Mouse (Mus musculus): ENCODE data around the gene Bsnd. TPM values are rescaled to one million over a fixed set of nuclear protein-coding genes. Genes with fewer than 3 reads are reported as not detected.

The Bsnd gene
- polyA plus RNA-seq, 1 experiment from 2014 or later, result not detected

- H3K36me3 ChIP-seq (replicated peaks), result no peaks in the 10 kb centered on the region
- no peak for DNase-seq (ENCODE audit: low spot score)
- H3K9me3 ChIP-seq, result no peaks in the 10 kb centered on the region
- 76% methylated on average over 4 of the region's 4 CpGs for WGBS
- H3K4me1 ChIP-seq, result no peaks in the 10 kb centered on the region
- no peak overlapping the region for H3K4me3 ChIP-seq
- H3K27ac ChIP-seq (replicated peaks), result no peak overlapping the region
- H3K27me3 ChIP-seq (replicated peaks; ENCODE audit: low read depth, poor library complexity, severe bottlenecking), result no peaks in the 10 kb centered on the region
Observed at GRCm38 (mm10) chr4:106509888-106510287, 17.8 kb upstream of the Bsnd start.

- no peaks in the 10 kb centered on the region for H3K36me3 ChIP-seq (replicated peaks)
- H3K27ac ChIP-seq (replicated peaks), result no peak overlapping the region
- H3K27me3 ChIP-seq (replicated peaks; ENCODE audit: low read depth, poor library complexity, severe bottlenecking), result no peaks in the 10 kb centered on the region
- H3K4me3 ChIP-seq, result no peak overlapping the region
- DNase-seq (ENCODE audit: low spot score), result no peak
- H3K4me1 ChIP-seq, result no peaks in the 10 kb centered on the region
- no peaks in the 10 kb centered on the region for H3K9me3 ChIP-seq
- WGBS, result 77% methylated on average over 14 of the region's 14 CpGs
Observed at GRCm38 (mm10) chr4:106505453-106506058, 13.5 kb upstream of the Bsnd start.

- no peak for DNase-seq (ENCODE audit: low spot score)
- H3K9me3 ChIP-seq, result no peaks in the 10 kb centered on the region
- H3K4me3 ChIP-seq, result no peak overlapping the region
- peaks cover 15% of the 10 kb centered on the region for H3K4me1 ChIP-seq
- 93% methylated on average over 3 of the region's 3 CpGs for WGBS
- no peaks in the 10 kb centered on the region for H3K36me3 ChIP-seq (replicated peaks)
- H3K27me3 ChIP-seq (replicated peaks; ENCODE audit: low read depth, poor library complexity, severe bottlenecking), result 0 out of 2 replicates have a peak, but pooled peaks cover 4% of the 10 kb centered on the region
- H3K27ac ChIP-seq (replicated peaks), result no peak overlapping the region
Observed at GRCm38 (mm10) chr4:106503578-106503977, 11.5 kb upstream of the Bsnd start.

- H3K27me3 ChIP-seq (replicated peaks; ENCODE audit: low read depth, poor library complexity, severe bottlenecking), result 0 out of 2 replicates have a peak, but pooled peaks cover 8% of the 10 kb centered on the region
- peaks cover 36% of the 10 kb centered on the region for H3K4me1 ChIP-seq
- no peaks in the 10 kb centered on the region for H3K36me3 ChIP-seq (replicated peaks)
- no peak overlapping the region for H3K27ac ChIP-seq (replicated peaks)
- no peak overlapping the region for H3K4me3 ChIP-seq
- no peak for DNase-seq (ENCODE audit: low spot score)
- no peaks in the 10 kb centered on the region for H3K9me3 ChIP-seq
- WGBS, result 84% methylated on average over 10 of the region's 10 CpGs
Observed at GRCm38 (mm10) chr4:106500066-106500465, 8.0 kb upstream of the Bsnd start.

- DNase-seq (ENCODE audit: low spot score), result no peak
- 35% methylated on average over 3 of the region's 3 CpGs for WGBS
Observed at GRCm38 (mm10) chr4:106498471-106498844, 6.4 kb upstream of the Bsnd start.

GRCm38 (mm10) chr4:106497776-106498470 lies 5.8 kb upstream of the Bsnd start:
- 0 out of 2 replicates have a peak, but pooled peaks cover 8% of the 10 kb centered on the region for H3K27me3 ChIP-seq (replicated peaks; ENCODE audit: low read depth, poor library complexity, severe bottlenecking)
- peaks cover 36% of the 10 kb centered on the region for H3K4me1 ChIP-seq
- H3K9me3 ChIP-seq, result no peaks in the 10 kb centered on the region
- H3K27ac ChIP-seq (replicated peaks), result no peak overlapping the region
- 64% methylated on average over 8 of the region's 8 CpGs for WGBS
- no peaks in the 10 kb centered on the region for H3K36me3 ChIP-seq (replicated peaks)
- DNase-seq (ENCODE audit: low spot score), result no peak
- H3K4me3 ChIP-seq, result no peak overlapping the region

More at GRCm38 (mm10) chr4:106498471-106498844, 6.4 kb upstream of the Bsnd start:
- H3K9me3 ChIP-seq, result no peaks in the 10 kb centered on the region
- H3K27me3 ChIP-seq (replicated peaks; ENCODE audit: low read depth, poor library complexity, severe bottlenecking), result 0 out of 2 replicates have a peak, but pooled peaks cover 8% of the 10 kb centered on the region
- no peaks in the 10 kb centered on the region for H3K36me3 ChIP-seq (replicated peaks)
- H3K27ac ChIP-seq (replicated peaks), result no peak overlapping the region
- peaks cover 36% of the 10 kb centered on the region for H3K4me1 ChIP-seq
- no peak overlapping the region for H3K4me3 ChIP-seq

- Histone ChIP-seq H3K4me1 (peaks cover 39% of the 10 kb centered on the region), H3K27ac (replicated peaks) (no peak overlapping the region), H3K9me3 (no peaks in the 10 kb centered on the region), H3K27me3 (replicated peaks; ENCODE audit: low read depth, poor library complexity, severe bottlenecking) (0 out of 2 replicates have a peak, but pooled peaks cover 8% of the 10 kb centered on the region), H3K36me3 (replicated peaks) (no peaks in the 10 kb centered on the region), H3K4me3 (no peak overlapping the region)
- WGBS, result 60% methylated on average over 6 of the region's 6 CpGs
- no peak for DNase-seq (ENCODE audit: low spot score)
Observed at GRCm38 (mm10) chr4:106496833-106497232, 4.8 kb upstream of the Bsnd start.

GRCm38 (mm10) chr4:106493639-106494038 lies 1.6 kb upstream of the Bsnd start:
- H3K4me1 ChIP-seq, result peaks cover 25% of the 10 kb centered on the region
- 82% methylated on average over 2 of the region's 2 CpGs for WGBS
- no peak overlapping the region for H3K27ac ChIP-seq (replicated peaks)
- DNase-seq (ENCODE audit: low spot score), result peak; percentile 22
- no peaks in the 10 kb centered on the region for H3K36me3 ChIP-seq (replicated peaks)
- no peak overlapping the region for H3K4me3 ChIP-seq
- 0 out of 2 replicates have a peak, but pooled peaks cover 4% of the 10 kb centered on the region for H3K27me3 ChIP-seq (replicated peaks; ENCODE audit: low read depth, poor library complexity, severe bottlenecking)
- H3K9me3 ChIP-seq, result no peaks in the 10 kb centered on the region

GRCm38 (mm10) chr4:106490620-106491019 lies 1.5 kb downstream of the Bsnd start:
- 67% methylated on average over 4 of the region's 4 CpGs for WGBS
- DNase-seq (ENCODE audit: low spot score), result no peak
- Histone ChIP-seq H3K36me3 (replicated peaks) (no peaks in the 10 kb centered on the region), H3K4me3 (no peak overlapping the region), H3K9me3 (no peaks in the 10 kb centered on the region), H3K4me1 (peaks cover 3% of the 10 kb centered on the region; the same call in 1 of the 2 replicates), H3K27me3 (replicated peaks; ENCODE audit: low read depth, poor library complexity, severe bottlenecking) (0 out of 2 replicates have a peak, but pooled peaks cover 3% of the 10 kb centered on the region), H3K27ac (replicated peaks) (no peak overlapping the region)

- Histone ChIP-seq H3K4me3 (no peak overlapping the region), H3K36me3 (replicated peaks) (no peaks in the 10 kb centered on the region), H3K9me3 (no peaks in the 10 kb centered on the region), H3K27ac (replicated peaks) (no peak overlapping the region), H3K27me3 (replicated peaks; ENCODE audit: low read depth, poor library complexity, severe bottlenecking) (peaks cover 38% of the 10 kb centered on the region), H3K4me1 (peaks cover 4% of the 10 kb centered on the region)
- 88% methylated on average over 1 of the region's 1 CpGs for WGBS
- no peak for DNase-seq (ENCODE audit: low spot score)
Observed at GRCm38 (mm10) chr4:106483831-106484230, 8.3 kb downstream of the Bsnd start.

- Histone ChIP-seq H3K27me3 (replicated peaks; ENCODE audit: low read depth, poor library complexity, severe bottlenecking) (peaks cover 38% of the 10 kb centered on the region), H3K36me3 (replicated peaks) (no peaks in the 10 kb centered on the region), H3K9me3 (no peaks in the 10 kb centered on the region), H3K4me1 (peaks cover 4% of the 10 kb centered on the region), H3K27ac (replicated peaks) (no peak overlapping the region), H3K4me3 (no peak overlapping the region)
- no peak for DNase-seq (ENCODE audit: low spot score)
- 46% methylated on average over 7 of the region's 7 CpGs for WGBS
Observed at GRCm38 (mm10) chr4:106483215-106483727, 8.8 kb downstream of the Bsnd start.

- Histone ChIP-seq H3K27ac (replicated peaks) (no peak overlapping the region), H3K4me3 (no peak overlapping the region), H3K4me1 (peaks cover 4% of the 10 kb centered on the region), H3K27me3 (replicated peaks; ENCODE audit: low read depth, poor library complexity, severe bottlenecking) (peaks cover 35% of the 10 kb centered on the region), H3K9me3 (no peaks in the 10 kb centered on the region), H3K36me3 (replicated peaks) (no peaks in the 10 kb centered on the region)
- 79% methylated on average over 3 of the region's 3 CpGs for WGBS
- DNase-seq (ENCODE audit: low spot score), result no peak
Observed at GRCm38 (mm10) chr4:106480545-106480944, 11.5 kb downstream of the Bsnd start.

- H3K27ac ChIP-seq (replicated peaks), result no peak overlapping the region
- H3K9me3 ChIP-seq, result no peaks in the 10 kb centered on the region
- WGBS, result 8% methylated on average over 6 of the region's 6 CpGs
- H3K36me3 ChIP-seq (replicated peaks), result no peaks in the 10 kb centered on the region
- no peak overlapping the region for H3K4me3 ChIP-seq
- DNase-seq (ENCODE audit: low spot score), result peak; percentile 71
- H3K4me1 ChIP-seq, result no peaks in the 10 kb centered on the region
- H3K27me3 ChIP-seq (replicated peaks; ENCODE audit: low read depth, poor library complexity, severe bottlenecking), result 0 out of 2 replicates have a peak, but pooled peaks cover 15% of the 10 kb centered on the region
Observed at GRCm38 (mm10) chr4:106474241-106474640, 17.8 kb downstream of the Bsnd start.

Data from embryonic facial prominence, embryonic 10.5 days (tissue).